Mouse (Mus musculus): Measurements from ENCODE around the gene Fam173b. TPM values are rescaled to one million over a fixed set of nuclear protein-coding genes. Genes with fewer than 3 reads are reported as not detected.
"Not testable (repeated sequence)": the region's sequence is repeated elsewhere in the genome, so short reads cannot be mapped to it uniquely, and the experiment has no call there.

Gene Fam173b
- 10 to 100 TPM; 11.4 to 12.6 TPM for total RNA-seq (2021)
- long read RNA-seq, experiment 1, full-length matches to known transcripts = 5 of 10 reads
- long read RNA-seq, experiment 1, partial matches to known transcripts = 1 of 10 reads
- long read RNA-seq, experiment 1, other reads (novel, unspliced or antisense) = 4 of 10 reads
- long read RNA-seq, experiment 2, full-length matches to known transcripts = 6 of 7 reads
- long read RNA-seq, experiment 2, partial matches to known transcripts = 1 of 7 reads
- long read RNA-seq, experiment 2, other reads (novel, unspliced or antisense) = 0 of 7 reads

- DNase-seq = peak; percentile 97
Observed at GRCm38 (mm10) chr15:31601646-31602374, at the start of gene Fam173b, which contains the start of gene Cct5. Gene Fam173b, plus strand, starts transcription at chr15:31601852. Gene Cct5, minus strand, starts transcription at chr15:31601804.

GRCm38 (mm10) chr15:31554855-31555254 lies 46.8 kb upstream of the Fam173b start:
- no peak for DNase-seq

- DNase-seq = no peak
Observed at GRCm38 (mm10) chr15:31561390-31561789, 40.3 kb upstream of the Fam173b start.

GRCm38 (mm10) chr15:31561976-31562375 lies 39.7 kb upstream of the Fam173b start:
- DNase-seq = no peak

GRCm38 (mm10) chr15:31562847-31563246 lies 38.8 kb upstream of the Fam173b start:
- DNase-seq = no peak

GRCm38 (mm10) chr15:31563577-31564546 lies 37.8 kb upstream of the Fam173b start:
- no peak for DNase-seq

GRCm38 (mm10) chr15:31565184-31565583 lies 36.5 kb upstream of the Fam173b start, which contains the start of gene Cmbl:
Gene Cmbl, plus strand, starts transcription at chr15:31565389.
- DNase-seq = no peak

GRCm38 (mm10) chr15:31565786-31566185 lies 35.9 kb upstream of the Fam173b start:
- no peak for DNase-seq

- no peak for DNase-seq
Observed at GRCm38 (mm10) chr15:31567431-31567830, 34.2 kb upstream of the Fam173b start.

GRCm38 (mm10) chr15:31568581-31568996 lies 33.1 kb upstream of the Fam173b start:
- peak; percentile 53 for DNase-seq

- DNase-seq = peak; percentile 29
Observed at GRCm38 (mm10) chr15:31569325-31570022, 32.2 kb upstream of the Fam173b start.

- no peak for DNase-seq
Observed at GRCm38 (mm10) chr15:31570959-31571358, 30.7 kb upstream of the Fam173b start.

GRCm38 (mm10) chr15:31571906-31572722 lies 29.5 kb upstream of the Fam173b start:
- DNase-seq = peak; percentile 21

- DNase-seq = no peak
Observed at GRCm38 (mm10) chr15:31573287-31573686, 28.4 kb upstream of the Fam173b start.

GRCm38 (mm10) chr15:31573692-31574091 lies 28.0 kb upstream of the Fam173b start:
- no peak for DNase-seq

- no peak for DNase-seq
Observed at GRCm38 (mm10) chr15:31576076-31576475, 25.6 kb upstream of the Fam173b start.

- not testable (repeated sequence) for DNase-seq
Observed at GRCm38 (mm10) chr15:31581086-31581485, 20.6 kb upstream of the Fam173b start.

GRCm38 (mm10) chr15:31583304-31584085 lies 18.2 kb upstream of the Fam173b start:
- DNase-seq = no peak

GRCm38 (mm10) chr15:31585238-31585637 lies 16.4 kb upstream of the Fam173b start:
- DNase-seq = no peak

- DNase-seq = no peak
Observed at GRCm38 (mm10) chr15:31586088-31586487, 15.6 kb upstream of the Fam173b start.
